Comparison of ENCODE assay signal across 10 mouse cellular contexts in genomic region chr1:181828365-181828764, GRCm38 (mm10). TPM values are rescaled to one million over a fixed set of nuclear protein-coding genes. Genes with fewer than 3 reads are reported as not detected.
A peak's percentile ranks its signal among the peaks of the same experiment; 100 is the strongest.
DNase-seq lines count a peak whose midpoint lies in the region; ATAC-seq and TF ChIP-seq lines count a peak whose summit lies in the region.
"Had no signal": no experiment of that assay in that cellular context is flagged by ENCODE, and none has a peak within 500 bp of the region (broad histone marks: within the 10 kb centered on the region; RNA-seq: fewer than 3 reads in every experiment).

No protein-coding gene starts in this region.

- peak; percentile 48; the same call in 1 of the 2 replicates for TF ChIP-seq CTCF in kidney, postnatal 0 days (IDR thresholded peaks at IDR 0.05; ENCODE audit: low read depth)
- peak; percentile 40 for TF ChIP-seq CTCF in lung, embryonic 14.5 days (IDR thresholded peaks at IDR 0.05; ENCODE audit: low read depth)
- no peak for TF ChIP-seq CTCF in thymus, adult 2 months (IDR thresholded peaks at IDR 0.05; ENCODE audit: borderline replicate concordance, control insufficient read depth, extremely low read depth, insufficient read depth, low read length, poor library complexity)
- TF ChIP-seq CTCF in cerebellum, adult 2 months (IDR thresholded peaks at IDR 0.05; ENCODE audit: borderline replicate concordance, insufficient read depth, low read depth, low read length) = no peak

- no peak for TF ChIP-seq POLR2A in thymus, adult 2 months (IDR thresholded peaks at IDR 0.05; ENCODE audit: control insufficient read depth, extremely low read depth, insufficient read depth, low read length, poor library complexity)
- no peak for TF ChIP-seq POLR2A in cerebellum, adult 2 months (IDR thresholded peaks at IDR 0.05; ENCODE audit: borderline replicate concordance, insufficient read depth, low read length)

- peaks cover 60% of the 10 kb centered on the region for H3K36me3 ChIP-seq in kidney, postnatal 0 days (ENCODE audit: insufficient read depth, low read length)
- peaks cover 98% of the 10 kb centered on the region for H3K36me3 ChIP-seq in lung, embryonic 14.5 days (ENCODE audit: insufficient read depth)
- peaks cover 93% of the 10 kb centered on the region for H3K36me3 ChIP-seq in thymus, adult 2 months (ENCODE audit: control insufficient read depth, insufficient read depth, low read length)

- ATAC-seq in kidney, postnatal 0 days (replicated peaks; ENCODE audit: low FRiP score, low read depth) = no peak
- ATAC-seq in lung, embryonic 14.5 days (ENCODE audit: insufficient read depth) = no peak

- DNase-seq in kidney, postnatal 0 days (ENCODE audit: low spot score) = no peak
- no peak for DNase-seq in kidney, adult 8-10 months
- peak; percentile 74 for DNase-seq in ES-CJ7 (ENCODE audit: low read depth, low spot score)
- peak; percentile 19 for DNase-seq in lung, embryonic 14.5 days
- peak; percentile 78 for DNase-seq in thymus, adult 2 months
- DNase-seq in frontal cortex, postnatal 10 days (ENCODE audit: low spot score in 2 of 2) = no peak
- DNase-seq in right cerebral cortex, postnatal 4 days = no peak
- no peak for DNase-seq in cerebellum, adult 2 months

- WGBS in kidney, postnatal 0 days = 91% methylated on average over 5 of the region's 5 CpGs
- WGBS in lung, embryonic 14.5 days = 89% methylated on average over 5 of the region's 5 CpGs
- WGBS in thymus, adult 2 months = 85% methylated on average over 5 of the region's 5 CpGs
- WGBS in cerebellum, adult 2 months = 90% methylated on average over 5 of the region's 5 CpGs

- no peak overlapping the region for H3K27ac ChIP-seq in kidney, postnatal 0 days
- H3K27ac ChIP-seq in lung, embryonic 14.5 days (ENCODE audit: low read depth) = no peak overlapping the region
- no peak overlapping the region for H3K27ac ChIP-seq in thymus, adult 2 months (ENCODE audit: control insufficient read depth, insufficient read depth, low read length)
- no peak overlapping the region for H3K27ac ChIP-seq in cerebellum, adult 2 months (ENCODE audit: insufficient read depth, low read length)
- H3K27ac ChIP-seq: lung, embryonic 15.5 days; neural tube, embryonic 13.5 days had no signal

- H3K4me1 ChIP-seq in kidney, postnatal 0 days (replicated peaks; ENCODE audit: insufficient read depth, low read length) = no peaks in the 10 kb centered on the region
- no peaks in the 10 kb centered on the region for H3K4me1 ChIP-seq in lung, embryonic 14.5 days (ENCODE audit: insufficient read depth)
- no peaks in the 10 kb centered on the region for H3K4me1 ChIP-seq in thymus, adult 2 months (replicated peaks; ENCODE audit: control insufficient read depth, insufficient read depth, low read length)
- peaks cover 15% of the 10 kb centered on the region for H3K4me1 ChIP-seq in cerebellum, adult 2 months (ENCODE audit: control insufficient read depth, insufficient read depth, low read length)
- H3K4me1 ChIP-seq: lung, embryonic 15.5 days; neural tube, embryonic 13.5 days had no signal

- no peaks in the 10 kb centered on the region for H3K27me3 ChIP-seq in kidney, postnatal 0 days (ENCODE audit: insufficient read depth, low read length)
- H3K27me3 ChIP-seq in lung, embryonic 14.5 days (ENCODE audit: insufficient read depth, low read length) = no peaks in the 10 kb centered on the region
- H3K27me3 ChIP-seq in thymus, adult 2 months (ENCODE audit: control insufficient read depth, insufficient read depth, low read length) = no peaks in the 10 kb centered on the region
- no peaks in the 10 kb centered on the region for H3K27me3 ChIP-seq in cerebellum, adult 2 months (ENCODE audit: control insufficient read depth, insufficient read depth, low read length)
- H3K27me3 ChIP-seq: lung, embryonic 15.5 days; neural tube, embryonic 13.5 days had no signal

- no peak overlapping the region for H3K4me2 ChIP-seq in kidney, postnatal 0 days (ENCODE audit: low read length)
- no peak overlapping the region for H3K4me2 ChIP-seq in lung, embryonic 14.5 days
- H3K4me2 ChIP-seq: lung, embryonic 15.5 days; neural tube, embryonic 13.5 days had no signal

- H3K4me3 ChIP-seq in kidney, postnatal 0 days (replicated peaks; ENCODE audit: low read depth, low read length) = no peak overlapping the region
- H3K4me3 ChIP-seq in lung, embryonic 14.5 days (ENCODE audit: low read depth, low read length) = no peak overlapping the region
- H3K4me3 ChIP-seq in thymus, adult 2 months (ENCODE audit: control insufficient read depth, insufficient read depth, low read length) = no peak overlapping the region
- no peak overlapping the region for H3K4me3 ChIP-seq in cerebellum, adult 2 months (replicated peaks; ENCODE audit: insufficient read depth, low read depth, low read length)
- H3K4me3 ChIP-seq: lung, embryonic 15.5 days; neural tube, embryonic 13.5 days had no signal

- no peaks in the 10 kb centered on the region for H3K9me3 ChIP-seq in kidney, postnatal 0 days (replicated peaks; ENCODE audit: low read length)
- no peaks in the 10 kb centered on the region for H3K9me3 ChIP-seq in lung, embryonic 14.5 days (ENCODE audit: low read depth, low read length)
- H3K9me3 ChIP-seq: lung, embryonic 15.5 days; neural tube, embryonic 13.5 days had no signal

- H3K9ac ChIP-seq in kidney, postnatal 0 days (ENCODE audit: low read depth, low read length) = no peak overlapping the region
- H3K9ac ChIP-seq in lung, embryonic 14.5 days = no peak overlapping the region
- H3K9ac ChIP-seq: lung, embryonic 15.5 days; neural tube, embryonic 13.5 days had no signal

RNA-seq across cellular contexts. Expression of gene Lbr, which starts 14.5 kb away (rescaled TPM):
- polyA plus RNA-seq in kidney, postnatal 0 days (2015; fragmentation: Nextera tagmentation; extraction: Ambion mirVana) = 55.2 and 64.9 TPM in 2 replicates
- polyA plus RNA-seq in lung, embryonic 14.5 days (2014; fragmentation: Nextera tagmentation; extraction: Ambion mirVana) = 137 and 141 TPM in 2 replicates
- 183 and 201 TPM in 2 replicates for polyA plus RNA-seq in thymus, adult 2 months (2012; rRNA removed)
- polyA plus RNA-seq in cerebellum, adult 2 months (2012; rRNA removed) = 17.8 and 18.4 TPM in 2 replicates

Comparison
In these comparisons a context has a peak if more than half of its experiments do, and no peak if none do; other contexts are left out.
1. DNase-seq: peak in ES-CJ7 (single experiment), lung, embryonic 14.5 days (single experiment) and thymus, adult 2 months (single experiment); none in kidney, postnatal 0 days (single experiment), kidney, adult 8-10 months (0 of 2), frontal cortex, postnatal 10 days (0 of 2), right cerebral cortex, postnatal 4 days (single experiment) and cerebellum, adult 2 months (0 of 2).
2. CTCF ChIP-seq: peak in kidney, postnatal 0 days (single experiment) and lung, embryonic 14.5 days (single experiment); none in thymus, adult 2 months (single experiment) and cerebellum, adult 2 months (single experiment).